Mouse (Mus musculus) thymus, adult 2 months (tissue): Measurements from ENCODE around the gene Bicra.

ENCODE experiments used
- CTCF ChIP-seq: fragments of 200-500 bp; IDR thresholded peaks from 2 replicates; pipeline ENCODE4 v1.5.1; 2012; ENCODE audit warnings: mild to moderate bottlenecking, control low read depth, low read length, moderate library complexity, borderline replicate concordance; ENCODE audit not compliant: control insufficient read depth, poor library complexity, insufficient read depth; ENCODE audit errors: extremely low read depth
- POLR2A ChIP-seq: fragments of 200-500 bp; IDR thresholded peaks from 2 replicates; pipeline ENCODE4 v1.6.1; 2012; ENCODE audit warnings: mild to moderate bottlenecking, low read length, control low read depth, moderate library complexity; ENCODE audit not compliant: control insufficient read depth, poor library complexity, insufficient read depth; ENCODE audit errors: extremely low read depth

- TF ChIP-seq POLR2A = no peak
- TF ChIP-seq CTCF = no peak
These were observed 45.5 kb downstream of the Bicra start for GRCm38 (mm10) chr7:16002171-16002570.
